Mouse (Mus musculus): Measurements from ENCODE around the gene Zdhhc15.
"Not testable (repeated sequence)": the region's sequence is repeated elsewhere in the genome, so short reads cannot be mapped to it uniquely, and the experiment has no call there.

- TF ChIP-seq POLR2A (IDR thresholded peaks at IDR 0.05; ENCODE audit: extremely low read depth, insufficient read depth, low read length); CTCF (IDR thresholded peaks at IDR 0.05; ENCODE audit: low read depth, low read length): not testable (repeated sequence)
Measured at GRCm38 (mm10) chrX:104603738-104604430, 67.0 kb downstream of the Zdhhc15 start.

Measured in liver, adult 2 months (tissue).